Mouse (Mus musculus): Measurements from ENCODE around the gene Atg4a.

Atg4a gene

DNA sequence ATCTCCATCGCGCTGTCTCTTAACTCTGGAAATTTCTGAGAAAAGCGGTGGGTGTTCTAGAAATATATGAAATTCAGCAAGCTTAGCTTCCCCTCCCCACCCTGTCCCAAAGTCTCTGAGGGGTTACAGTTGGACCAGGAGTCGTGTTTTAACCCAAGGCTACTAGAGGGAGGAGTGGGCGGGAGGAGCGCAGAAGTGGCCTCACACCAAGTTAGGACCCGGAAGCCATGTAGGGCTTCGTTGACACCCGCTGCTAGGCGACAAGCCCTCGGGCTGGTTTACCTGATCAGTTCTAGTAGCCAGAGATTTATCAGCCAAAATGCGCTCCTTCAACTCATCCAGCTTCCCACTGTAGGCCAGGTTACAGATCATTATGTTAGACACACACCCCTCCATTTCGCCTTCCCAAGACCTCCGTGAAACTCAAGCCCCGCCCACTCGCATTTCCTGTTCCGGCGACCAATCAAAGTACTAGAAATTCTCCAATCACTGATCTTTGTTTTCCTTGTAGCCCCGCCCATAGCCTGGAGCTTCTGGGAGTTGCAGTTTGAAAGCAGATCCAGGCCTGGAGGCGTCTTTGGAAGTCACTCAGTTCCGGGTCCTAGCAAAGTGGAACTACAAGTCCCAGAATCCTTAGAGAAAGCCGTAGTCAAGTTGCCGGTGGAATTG is at the start of gene Atg4a, which contains the start of gene Psmd10:
Gene Atg4a, plus strand, starts transcription at position 636 of the 669 bp plus-strand sequence.
Gene Psmd10, minus strand, starts transcription at position 457 of the 669 bp plus-strand sequence.
- peak; percentile 96 for DNase-seq

DNA sequence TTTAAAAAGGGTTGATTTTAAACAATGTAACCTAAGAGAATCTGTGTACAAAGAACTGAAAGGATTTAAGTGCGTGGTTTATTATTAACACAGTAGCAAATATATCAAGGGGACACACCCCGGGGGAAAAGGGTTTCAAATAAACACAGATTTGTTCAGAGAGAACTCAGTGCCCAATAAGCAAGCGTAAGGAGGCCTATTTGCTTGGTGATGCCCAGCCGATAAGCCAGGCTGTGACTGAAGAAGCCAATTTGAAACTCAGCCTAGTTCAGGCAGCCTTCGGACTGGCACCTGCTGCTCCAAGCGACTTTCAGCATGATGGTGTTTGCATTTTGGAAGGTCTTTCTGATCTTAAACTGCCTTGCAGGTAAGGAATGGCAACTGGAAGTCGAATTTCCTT is 49.3 kb upstream of the Atg4a start, which contains the start of gene Vsig1:
Gene Vsig1, plus strand, starts transcription at position 249 of the 400 bp plus-strand sequence.
- no peak for DNase-seq

DNA sequence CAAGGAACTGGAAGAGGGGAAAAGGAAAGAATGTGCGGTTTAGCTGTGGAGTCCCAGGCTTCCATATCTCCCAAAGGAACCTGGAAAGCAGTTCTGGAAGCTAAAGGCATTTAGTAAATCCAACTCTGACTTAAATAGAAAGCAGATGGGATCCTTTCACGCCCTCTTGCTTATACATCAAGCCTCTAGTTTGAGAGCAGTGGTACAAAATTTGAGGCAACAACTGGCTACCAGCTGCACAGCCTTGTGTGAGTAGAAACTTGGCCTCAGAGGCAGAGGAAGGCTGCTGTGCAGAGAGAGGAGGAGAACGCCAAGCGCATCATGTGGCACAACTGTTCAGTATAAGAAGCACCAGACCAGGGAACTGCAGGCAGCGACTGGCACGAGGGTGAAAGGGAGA is 35.4 kb upstream of the Atg4a start:
- no peak for DNase-seq

DNA sequence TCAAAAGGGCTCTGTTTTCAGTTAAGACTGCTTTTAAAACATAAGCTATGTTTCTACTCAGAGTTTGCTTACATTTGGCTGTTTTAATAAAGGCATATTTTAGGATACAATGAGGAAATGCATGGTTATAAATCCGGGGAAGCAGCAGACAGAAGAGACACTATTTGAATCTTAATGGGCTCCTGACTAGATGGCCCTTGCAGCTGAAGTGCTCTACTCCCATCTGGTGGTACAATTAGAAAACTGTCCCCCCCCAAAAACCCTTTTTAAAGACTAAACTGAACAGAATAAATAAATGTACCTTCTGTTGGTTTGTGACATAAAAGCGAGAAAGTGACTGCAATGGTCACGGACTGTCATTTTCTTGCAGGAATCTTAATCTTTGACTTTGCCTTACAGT is 24.6 kb upstream of the Atg4a start:
- no peak for DNase-seq

DNA sequence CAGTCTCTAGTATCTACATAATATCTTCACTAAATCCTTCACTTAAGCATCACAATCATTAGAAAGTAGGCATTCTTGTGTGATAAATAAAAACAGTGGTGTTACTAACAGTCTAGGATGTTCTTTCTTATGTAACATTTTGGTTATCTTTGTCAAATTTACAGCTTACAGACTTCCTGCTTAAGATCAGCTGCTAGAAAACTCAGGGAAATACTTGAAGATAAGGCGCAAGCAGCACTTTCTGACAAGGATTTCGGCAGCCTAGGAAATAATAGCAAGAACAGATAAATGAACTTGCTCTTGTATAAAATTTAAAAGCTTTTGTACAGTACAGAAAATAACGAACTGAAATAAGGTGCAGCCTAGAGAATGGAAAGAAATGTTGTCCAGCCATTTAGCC is 23.4 kb upstream of the Atg4a start:
- no peak for DNase-seq

DNA sequence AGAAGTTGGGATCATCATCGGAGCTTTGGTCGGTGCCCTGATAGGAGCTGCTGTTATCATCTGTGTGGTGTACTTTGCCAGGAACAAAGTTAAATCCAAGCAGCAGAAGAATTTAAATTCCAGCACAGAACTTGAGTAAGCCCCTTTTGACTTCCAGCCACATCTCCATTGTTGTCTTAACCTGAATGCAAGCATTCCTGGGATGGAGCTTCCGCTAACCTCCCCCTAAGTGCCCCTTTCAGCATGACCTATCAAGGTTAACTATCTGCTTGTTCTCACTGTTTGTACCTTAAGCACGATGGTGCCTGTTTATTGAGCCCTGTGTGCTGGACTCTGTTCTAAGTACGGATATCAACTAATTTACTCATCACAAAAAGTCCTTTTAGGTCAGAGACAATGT is 20.4 kb upstream of the Atg4a start:
- DNase-seq: no peak

DNA sequence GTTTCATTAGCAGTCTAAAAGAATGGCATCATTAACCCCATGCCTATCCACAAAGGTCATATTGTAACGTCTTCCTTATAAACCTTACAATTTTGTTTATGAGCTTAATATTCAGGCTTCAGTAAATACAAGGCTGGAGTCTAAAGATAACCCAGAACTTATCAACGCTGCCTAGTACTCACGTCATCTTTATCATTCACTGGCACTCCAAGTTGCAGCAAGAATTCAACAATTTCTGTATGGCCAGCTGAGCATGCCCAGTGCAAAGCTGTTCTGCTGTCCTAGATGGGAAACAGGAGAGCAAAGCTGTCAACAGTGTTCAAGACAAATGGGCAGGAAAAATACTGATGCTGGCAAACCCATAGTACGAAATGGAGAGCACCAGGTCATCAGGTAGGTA is 3.1 kb upstream of the Atg4a start:
- no peak for DNase-seq

DNA sequence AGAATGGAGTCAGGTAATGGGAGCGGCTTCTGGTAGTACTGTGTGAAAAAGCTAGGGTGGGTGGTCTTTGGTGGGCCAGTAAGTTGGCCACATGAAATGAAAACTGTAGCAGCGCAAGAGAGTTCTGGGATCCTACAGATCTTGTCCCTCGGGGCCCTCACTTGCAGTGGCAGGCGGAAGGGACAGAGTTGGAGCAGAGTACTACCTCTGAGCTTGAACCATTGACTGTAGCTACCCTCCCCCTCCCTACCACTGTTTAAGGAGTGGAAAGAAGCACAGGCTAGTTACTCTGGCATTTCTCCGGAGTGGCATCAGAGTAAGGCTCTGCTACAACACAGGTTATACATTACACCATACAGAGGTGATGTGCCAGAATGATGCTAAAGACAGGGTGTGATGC is 252 bp downstream of the Atg4a start:
- DNase-seq: no peak

DNA sequence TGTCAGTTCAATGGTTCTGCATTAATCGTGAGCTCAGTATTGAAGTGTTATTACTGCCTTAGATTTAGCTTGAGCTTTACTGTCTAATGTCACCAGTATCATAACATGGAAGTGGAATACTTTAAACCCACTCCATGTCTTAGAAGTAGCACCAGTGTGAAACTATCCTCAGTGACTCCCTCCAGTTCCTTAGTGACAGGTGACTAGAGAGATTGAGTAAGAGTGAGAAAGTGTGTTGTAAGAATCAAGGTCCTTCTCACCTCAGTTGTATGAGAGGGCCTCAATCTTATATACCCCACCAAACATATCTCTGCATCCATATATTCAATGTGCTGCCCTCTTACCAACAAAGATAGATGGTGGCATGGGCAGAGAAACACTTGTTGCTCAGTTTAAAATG is 22.2 kb downstream of the Atg4a start:
- no peak for DNase-seq

DNA sequence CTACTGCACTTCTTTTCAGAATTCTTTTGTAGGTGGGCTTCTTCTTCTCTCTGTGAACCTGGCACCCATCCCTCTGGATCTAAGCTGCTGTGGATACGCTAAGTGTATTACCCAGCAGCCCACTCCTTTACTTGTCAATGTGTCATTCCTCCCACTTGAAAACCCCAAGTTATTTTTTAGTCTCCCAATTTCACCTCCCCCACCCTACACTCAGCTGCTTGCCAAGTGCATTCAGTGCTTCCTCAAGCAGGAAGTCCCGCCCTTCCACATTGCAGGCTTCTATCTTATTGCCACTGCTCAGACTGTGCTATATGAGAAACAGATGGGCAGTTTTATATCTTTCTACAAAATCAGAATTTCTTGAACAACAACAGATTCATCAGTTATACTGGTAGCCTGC is 22.8 kb downstream of the Atg4a start:
- DNase-seq: peak; percentile 65

DNA sequence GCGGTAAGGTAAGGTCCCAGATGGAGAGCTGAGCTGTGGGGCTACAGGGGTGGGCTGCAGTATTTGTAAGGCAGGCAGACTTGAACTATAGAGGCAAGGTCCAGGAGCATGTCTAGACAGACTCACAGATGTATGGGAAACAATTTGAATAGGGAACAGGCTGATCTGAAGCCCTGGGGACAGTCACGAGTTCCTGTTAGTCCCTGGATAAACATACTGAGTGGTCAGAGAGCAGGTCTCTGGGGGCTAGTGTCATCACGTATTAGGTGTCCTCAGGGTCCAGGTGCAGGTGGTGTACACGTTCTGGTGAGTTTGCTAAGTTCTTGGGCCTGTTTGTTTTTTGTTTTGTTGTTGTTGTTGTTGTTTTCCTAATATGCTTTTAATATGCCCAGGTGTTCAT is 23.5 kb downstream of the Atg4a start:
- DNase-seq: no peak

DNA sequence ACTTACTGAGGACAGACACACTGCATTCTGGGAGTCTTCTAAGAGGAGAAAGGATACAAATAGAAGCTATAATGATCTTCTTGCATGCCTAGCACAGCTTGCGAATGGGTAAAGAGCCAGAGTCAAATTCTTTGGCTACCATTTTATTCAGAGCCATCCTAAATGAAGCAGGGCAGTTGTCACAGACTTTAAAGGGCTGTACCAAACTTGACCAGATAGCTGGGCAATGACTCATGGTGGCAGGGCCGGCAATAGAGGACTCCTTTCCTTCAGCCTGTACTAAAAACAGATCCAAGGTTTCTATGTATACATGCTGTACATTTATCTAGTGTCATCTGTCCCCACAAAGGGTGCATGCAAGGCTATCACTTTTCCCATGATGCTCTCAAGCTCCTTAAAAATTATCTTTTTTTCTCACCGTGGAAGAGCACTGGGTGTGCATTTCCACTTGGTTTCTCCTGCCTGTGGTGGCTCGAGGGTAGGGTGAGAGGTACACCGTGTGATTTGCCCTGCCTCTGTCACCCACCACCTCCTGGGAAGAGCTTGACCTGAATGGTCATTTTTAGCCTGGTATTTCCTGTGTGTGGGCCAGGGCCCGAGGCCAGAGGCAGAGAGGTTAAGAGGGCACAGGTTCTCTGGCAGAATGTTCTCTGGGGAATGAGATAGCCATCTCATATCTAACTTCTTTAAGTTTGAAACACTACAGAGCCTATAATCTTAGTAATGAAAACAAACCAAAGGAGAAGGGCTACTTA is 26.7 kb downstream of the Atg4a start:
- DNase-seq: no peak

DNA sequence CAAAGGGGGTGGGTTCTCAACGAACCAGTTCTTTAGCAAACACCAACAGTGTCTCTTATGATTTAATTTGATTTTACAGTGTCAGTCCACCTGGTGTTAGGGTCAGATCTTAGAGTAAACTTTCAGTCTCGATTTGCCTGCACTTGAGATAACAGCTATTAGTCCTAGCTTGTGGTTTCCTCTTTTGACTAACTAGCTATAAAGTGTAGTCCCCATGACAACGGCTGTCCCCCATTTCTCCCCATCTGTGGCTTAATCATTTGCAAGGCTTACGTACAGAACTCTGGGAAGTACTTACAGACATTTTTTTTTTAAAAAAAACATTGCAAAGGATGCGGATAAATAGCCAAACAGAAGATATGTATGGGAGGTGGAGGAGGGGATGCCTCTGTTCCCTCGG is 28.1 kb downstream of the Atg4a start:
- no peak for DNase-seq

DNA sequence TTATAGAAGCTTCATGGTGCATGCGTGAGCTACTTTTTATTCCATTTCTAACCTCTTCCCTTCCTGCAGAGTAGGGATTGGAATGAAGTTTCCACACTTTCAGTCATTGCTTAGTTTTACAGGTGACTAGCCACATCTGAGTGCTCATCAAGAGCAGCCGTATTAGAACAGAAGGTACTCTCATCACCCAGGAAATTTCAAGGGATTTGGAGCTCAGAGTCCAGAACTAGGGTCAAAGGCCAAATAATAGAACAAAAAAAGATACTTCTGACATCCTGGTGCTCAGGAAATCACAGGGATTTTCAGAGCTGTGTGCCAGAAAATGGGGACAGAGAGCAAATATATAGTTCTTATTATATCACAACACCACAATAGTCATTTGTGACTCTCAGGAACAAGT is 28.5 kb downstream of the Atg4a start:
- no peak for DNase-seq

DNA sequence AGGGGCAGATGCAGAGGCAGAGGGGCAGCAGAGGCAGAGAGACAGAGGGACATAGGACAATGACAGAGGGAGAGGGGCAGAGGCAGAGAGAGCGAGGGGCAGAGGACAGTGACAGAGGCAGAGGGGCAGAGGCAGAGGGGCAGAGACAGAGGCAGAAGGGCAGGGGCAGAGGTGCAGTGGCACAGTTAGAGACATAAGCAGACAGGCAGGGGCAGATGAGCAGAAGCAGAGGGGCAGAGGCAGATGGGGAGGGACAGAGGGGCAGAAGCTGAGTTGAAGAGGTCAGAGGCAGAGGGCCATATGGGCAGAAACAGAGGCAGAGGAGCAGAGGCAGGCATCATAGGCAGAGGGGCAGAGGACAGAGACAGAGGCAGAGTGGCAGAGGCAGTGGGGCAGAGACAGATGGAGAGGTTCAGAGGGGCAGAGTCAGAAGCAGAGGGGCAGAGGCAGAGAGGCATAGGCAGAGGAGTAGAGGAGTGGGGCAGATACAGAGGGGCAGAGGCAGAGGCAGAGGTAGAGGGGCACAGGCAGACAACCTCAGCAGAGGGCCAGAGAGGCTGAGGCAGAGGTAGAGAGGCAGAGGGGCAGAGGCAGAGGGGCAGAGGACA is 40.3 kb downstream of the Atg4a start:
- no peak for DNase-seq

DNA sequence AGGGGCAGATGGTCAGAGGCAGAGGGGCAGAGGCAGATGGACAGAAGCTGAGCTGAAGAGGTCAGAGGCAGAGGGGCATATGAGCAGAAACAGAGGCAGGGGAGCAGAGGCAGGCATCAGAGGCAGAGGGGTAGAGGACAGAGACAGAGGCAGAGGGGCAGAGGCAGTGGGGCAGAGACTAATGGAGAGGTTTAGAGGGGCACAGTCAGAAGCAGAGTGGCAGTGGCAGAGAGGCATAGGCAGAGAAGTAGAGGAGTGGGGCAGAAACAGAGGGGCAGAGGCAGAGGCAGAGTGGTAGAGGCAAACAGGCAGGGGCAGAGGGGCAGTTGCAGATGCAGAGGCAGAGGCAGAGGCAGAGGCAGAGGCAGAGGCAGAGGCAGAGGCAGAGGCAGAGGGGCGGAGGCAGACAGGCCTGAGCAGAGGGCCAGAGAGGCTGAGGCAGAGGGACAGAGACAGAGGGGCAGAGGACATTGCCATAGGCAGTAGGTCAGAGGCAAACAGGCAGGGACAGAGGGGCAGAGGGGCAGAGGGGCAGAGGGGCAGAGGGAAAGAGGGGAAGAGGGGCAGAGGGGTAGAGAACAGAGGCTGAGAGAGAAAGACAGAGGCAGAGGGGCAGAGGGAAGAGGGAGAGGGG is 41.3 kb downstream of the Atg4a start:
- no peak for DNase-seq

DNA sequence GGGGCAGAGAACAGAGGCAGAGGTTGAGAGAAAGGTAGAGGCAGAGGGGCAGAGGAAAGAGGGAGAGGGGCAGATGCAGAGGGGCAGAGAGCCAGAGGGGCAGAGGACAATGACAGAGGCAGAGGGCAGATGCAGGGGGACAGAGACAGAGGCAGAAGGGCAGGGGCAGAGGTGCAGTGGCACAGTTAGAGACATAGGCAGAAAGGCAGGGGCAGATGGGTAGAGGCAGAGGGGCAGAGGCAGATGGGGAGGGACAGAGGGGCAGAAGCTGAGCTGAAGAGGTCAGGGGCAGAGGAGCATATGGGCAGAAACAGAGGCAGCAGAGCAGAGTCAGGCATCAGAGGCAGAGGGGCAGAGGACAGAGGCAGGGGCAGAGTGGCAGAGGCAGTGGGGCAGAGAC is 42.2 kb downstream of the Atg4a start:
- DNase-seq: no peak

DNA sequence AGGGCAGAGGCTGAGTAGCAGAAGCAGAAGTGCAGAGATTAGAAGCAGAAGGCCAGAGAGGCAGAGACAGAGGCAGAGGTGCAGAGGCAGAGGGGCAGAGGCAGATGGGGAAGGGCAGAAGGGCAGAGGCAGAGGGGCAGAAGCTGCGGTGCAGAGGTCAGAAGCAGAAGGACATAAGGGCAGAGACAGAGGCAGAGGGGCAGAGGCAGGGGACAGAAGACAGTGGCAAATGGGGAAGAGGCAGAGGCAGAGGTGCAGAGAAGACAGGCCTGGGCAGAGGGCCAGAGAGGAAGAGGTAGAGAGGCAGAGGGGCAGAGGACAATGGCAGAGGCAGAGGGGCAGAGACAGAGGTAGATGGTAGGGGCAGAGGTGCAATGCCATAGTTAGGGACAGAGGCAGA is 193.0 kb downstream of the Atg4a start:
- no peak for DNase-seq

DNA sequence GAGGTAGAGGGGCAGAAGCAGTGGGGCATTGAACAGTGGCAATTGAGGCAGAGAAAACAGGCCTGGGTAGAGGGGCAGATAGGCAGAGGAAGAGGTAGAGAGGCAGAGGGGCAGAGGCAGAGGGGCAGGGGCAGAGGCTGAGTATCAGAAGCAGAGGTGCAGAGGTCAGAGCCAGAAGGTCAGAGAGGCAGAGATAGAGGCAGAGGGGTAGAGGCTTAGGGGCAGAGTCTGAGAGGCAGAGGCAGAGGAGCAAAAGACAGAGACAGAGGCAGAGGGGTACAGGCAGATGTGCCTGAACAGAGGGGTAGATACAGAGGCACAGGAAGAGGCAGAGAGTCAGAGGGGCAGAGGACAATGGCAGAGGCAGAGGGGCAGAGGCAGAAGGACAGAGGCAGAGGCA is 193.6 kb downstream of the Atg4a start:
- DNase-seq: no peak

DNA sequence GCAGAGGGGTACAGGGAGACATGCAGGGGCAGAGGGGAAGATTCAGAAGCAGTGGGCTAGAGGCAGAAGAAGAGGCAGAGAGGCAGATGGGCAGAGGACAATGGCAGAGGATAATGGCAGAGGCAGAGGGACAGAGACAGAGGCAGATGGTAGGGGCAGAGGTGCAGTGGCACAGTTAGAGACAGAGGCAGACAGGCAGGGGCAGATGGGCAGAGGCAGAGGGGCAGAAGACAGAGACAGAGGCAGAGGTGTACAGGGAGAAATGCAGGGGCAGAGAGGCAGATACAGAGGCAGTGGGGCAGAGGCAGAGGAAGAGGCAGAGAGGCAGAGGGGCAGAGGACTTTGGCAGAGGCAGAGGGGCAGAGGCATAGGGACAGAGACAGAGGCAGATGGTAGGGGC is 194.5 kb downstream of the Atg4a start:
- DNase-seq: no peak

DNA sequence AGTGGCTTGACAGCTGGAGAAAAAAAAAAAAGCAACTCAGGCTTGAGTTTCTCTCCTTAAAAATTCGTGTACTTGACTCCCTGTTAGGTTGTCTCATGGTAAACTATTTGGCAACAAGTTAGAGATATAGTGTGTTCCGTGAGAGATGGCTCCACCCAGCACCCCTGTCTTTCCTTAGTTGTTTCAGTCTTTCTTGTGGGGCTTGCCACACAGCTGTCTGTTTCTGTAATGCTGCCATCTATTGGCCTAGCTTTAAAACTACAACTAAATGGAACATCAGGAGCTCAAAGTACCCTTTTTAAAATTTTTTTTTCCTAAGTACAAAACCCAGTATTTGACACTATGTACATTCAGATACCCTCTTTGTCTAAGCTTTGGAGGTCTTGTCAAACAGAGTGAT is 200.0 kb downstream of the Atg4a start:
- no peak for DNase-seq

DNA sequence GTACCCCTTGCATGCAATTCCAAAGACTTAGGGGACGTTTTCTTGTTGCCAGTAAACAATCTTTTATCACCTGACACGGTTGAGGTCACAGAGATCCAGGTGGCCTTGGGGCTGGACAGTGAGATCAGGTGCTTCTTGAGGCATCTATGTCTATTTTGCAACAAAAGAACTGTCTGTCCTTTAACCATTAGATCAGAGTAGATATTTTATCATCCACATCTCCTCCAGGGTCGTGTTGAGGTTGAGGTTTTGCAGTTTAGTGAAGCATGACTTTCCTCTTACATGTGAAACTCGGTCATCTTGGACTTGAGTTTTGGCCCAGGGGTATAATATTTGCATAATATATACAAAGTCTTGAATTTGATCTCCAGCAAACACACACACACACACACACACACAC is 200.9 kb downstream of the Atg4a start:
- DNase-seq: no peak

DNA sequence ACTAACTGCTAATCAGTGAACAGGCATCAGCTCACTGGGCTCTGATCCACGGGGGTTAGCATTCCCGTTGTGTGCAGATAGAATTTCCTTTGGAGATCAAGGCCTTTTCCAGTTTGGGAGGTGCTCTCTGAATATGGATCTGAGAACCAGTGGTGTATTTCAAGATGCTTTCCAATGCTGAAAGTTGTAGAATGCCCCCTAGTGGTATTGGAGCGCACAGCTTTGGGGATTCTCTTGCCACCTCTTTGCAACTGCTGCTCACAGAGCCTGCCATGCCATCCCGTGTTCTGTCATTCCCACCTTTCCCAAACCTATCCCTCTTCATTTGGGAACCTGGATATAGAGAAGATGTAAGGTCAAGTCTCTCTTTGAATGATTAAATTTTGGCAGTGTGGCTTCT is 201.5 kb downstream of the Atg4a start:
- peak; percentile 16 for DNase-seq

DNA sequence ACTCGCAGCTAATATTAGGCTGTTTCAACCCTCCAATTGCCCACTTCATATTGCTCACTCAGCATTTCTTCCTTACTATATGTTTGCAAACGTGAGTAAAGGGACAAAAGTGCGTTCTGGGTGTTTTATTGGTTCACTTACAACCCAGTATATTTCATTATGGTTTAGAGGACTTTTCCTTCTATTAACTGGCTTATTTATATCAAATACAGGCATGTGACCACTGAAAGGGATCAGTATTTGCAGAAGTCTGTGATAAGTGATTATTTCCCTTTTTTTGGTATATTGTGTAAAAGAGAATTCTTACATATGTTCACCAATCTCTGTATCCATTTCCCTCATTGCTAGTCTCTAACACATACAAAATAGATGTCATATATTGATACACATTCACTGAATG is 203.7 kb downstream of the Atg4a start:
- no peak for DNase-seq
